Mouse (Mus musculus) stomach, postnatal 0 days (tissue): ENCODE data around the gene Syde2.

Source experiments
- CTCF ChIP-seq: IDR thresholded peaks from 2 replicates; pipeline ENCODE4 v1.5.1; 2016; ENCODE audit warnings: antibody characterized with exemption, low read depth, mild to moderate bottlenecking, moderate library complexity
- EP300 ChIP-seq: optimal IDR thresholded peaks from 2 replicates; pipeline ENCODE3; 2016; ENCODE audit warnings: antibody characterized with exemption

- TF ChIP-seq CTCF: no peak
- no peak for TF ChIP-seq EP300
Observed at GRCm38 (mm10) chr3:145969031-145969501, 18.6 kb upstream of the Syde2 start.
